Mouse (Mus musculus): ENCODE results near the gene Gm29609.
A peak's percentile ranks its signal among the peaks of the same experiment; 100 is the strongest.

The Gm29609 gene

GRCm38 (mm10) chr5:31138968-31139425, 40.7 kb downstream of the Gm29609 start:
- peak; percentile 84 for DNase-seq (ENCODE audit: low read depth, low spot score)

- DNase-seq (ENCODE audit: low read depth, low spot score), result peak; percentile 69
These were observed 41.3 kb downstream of the Gm29609 start, which contains the start of gene Ucn for GRCm38 (mm10) chr5:31138241-31138967. Gene Ucn (minus strand): TSS chr5:31138829.

DNA sequence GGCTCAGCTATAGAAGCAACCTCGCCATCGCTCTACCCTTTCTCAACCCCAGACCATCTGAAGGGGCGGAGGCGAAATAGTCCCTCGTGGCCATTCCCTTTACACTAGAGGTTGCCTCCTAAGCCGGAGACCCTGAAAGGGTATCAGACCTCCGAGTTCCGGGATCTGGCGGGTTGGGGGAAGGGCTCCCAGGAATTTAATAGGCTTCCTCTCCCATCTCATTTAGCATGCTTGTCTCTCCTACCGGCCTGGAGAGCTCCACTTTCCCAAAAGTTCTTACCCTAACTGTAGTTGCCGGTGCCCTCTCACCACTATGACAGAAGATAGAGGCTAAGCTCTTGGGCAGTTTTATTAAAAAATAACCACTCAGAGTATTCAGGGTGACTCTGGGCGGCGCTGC, 42.1 kb downstream of the Gm29609 start:
- DNase-seq (ENCODE audit: low read depth, low spot score), result peak; percentile 52

DNA sequence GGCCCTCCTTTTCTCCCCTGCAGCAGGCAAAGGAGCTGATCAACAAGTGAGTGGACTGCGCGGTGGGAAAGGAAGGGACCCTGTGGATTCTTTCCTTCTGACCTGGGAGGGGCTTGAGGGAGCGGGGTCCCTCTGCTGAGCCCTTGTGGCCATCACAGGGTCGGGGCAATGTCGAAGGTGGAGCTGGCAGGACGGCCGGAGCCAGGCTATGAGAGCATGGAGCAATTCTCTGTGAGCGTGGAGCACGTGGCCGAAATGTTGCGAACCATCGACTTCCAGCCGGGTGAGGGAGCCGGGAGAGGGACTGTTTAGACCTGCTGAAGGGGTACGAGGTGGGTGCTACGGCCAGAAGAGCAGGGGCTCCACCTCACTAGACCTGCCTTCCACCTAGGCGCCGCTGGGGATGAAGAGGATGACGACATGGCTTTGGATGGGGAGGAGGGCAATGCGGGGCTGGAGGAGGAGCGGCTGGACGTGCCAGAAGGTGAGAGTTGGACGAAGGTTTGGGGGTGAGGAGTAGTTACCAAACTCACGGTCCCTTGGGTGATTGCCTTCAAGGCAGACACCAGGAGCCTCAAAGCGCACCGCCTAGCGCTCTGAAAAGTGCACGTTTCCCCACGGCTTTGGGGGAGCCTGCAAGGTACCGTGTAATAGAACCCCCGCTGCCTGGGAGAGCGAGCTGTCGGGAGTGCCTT, 42.8 kb downstream of the Gm29609 start:
- DNase-seq (ENCODE audit: low read depth, low spot score), result peak; percentile 43

GRCm38 (mm10) chr5:31126050-31126449, 53.7 kb downstream of the Gm29609 start:
- peak; percentile 45 for DNase-seq (ENCODE audit: low read depth, low spot score)

DNA sequence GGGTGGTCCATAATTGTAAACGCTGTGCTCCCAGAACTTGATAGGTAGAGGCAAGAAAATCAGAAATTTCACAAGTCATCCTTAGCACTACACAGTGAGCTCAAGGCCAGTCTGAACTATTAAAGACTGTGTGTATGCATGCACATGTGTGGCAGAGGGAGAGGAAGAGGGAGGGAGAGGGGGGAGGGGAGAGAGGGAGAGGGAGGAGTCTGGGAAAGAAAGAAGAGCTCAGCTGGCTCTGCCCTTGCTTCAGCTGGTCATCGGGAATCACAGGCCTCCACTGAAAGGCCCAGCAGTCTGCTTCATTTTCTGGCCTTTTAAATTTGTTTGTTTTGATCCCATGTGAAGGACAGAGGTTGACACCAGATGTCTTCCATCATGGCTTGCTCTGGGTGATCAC, 56.2 kb downstream of the Gm29609 start:
- DNase-seq (ENCODE audit: low read depth, low spot score), result no peak

DNA sequence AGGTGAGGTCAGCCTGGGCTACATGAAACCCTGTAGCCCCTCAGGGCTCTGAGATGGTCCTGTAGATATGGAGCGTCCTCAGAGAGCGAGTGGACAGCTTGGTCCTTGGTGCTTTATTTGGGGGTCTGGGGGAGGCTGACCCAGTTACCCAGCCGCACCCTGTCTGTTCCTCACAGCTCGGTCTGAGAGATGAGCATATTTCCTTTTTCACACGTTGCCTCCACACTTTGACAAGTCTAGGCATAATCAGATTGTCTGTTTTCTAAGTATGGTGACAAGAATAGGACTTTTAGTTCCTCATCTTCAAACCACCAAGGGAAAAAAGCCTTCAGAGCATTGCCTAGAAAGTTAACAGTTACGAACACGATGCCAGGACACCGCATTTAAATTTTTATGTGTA, 58.6 kb downstream of the Gm29609 start:
- no peak for DNase-seq (ENCODE audit: low read depth, low spot score)

DNA sequence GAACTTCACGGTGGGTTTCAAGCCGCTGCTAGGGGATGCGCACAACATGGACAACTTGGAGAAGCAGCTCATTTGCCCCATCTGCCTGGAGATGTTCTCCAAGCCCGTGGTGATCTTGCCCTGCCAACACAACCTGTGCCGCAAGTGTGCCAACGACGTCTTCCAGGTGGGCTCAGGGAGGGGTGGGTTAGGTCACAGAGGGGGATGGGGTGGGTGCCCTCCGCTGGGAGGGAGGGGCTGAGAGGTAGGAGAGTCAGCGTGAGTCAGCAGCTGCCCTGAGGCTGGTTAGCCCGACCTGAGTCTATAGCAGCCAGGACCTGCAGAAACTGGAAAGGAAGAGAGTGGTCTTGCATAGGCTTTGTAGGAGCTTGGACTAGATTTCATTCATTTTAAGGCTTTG, 62.8 kb downstream of the Gm29609 start:
- peak; percentile 61 for DNase-seq (ENCODE audit: low read depth, low spot score)

- DNase-seq (ENCODE audit: low read depth, low spot score), result no peak
These were observed 63.4 kb downstream of the Gm29609 start, which contains the start of gene Trim54 for GRCm38 (mm10) chr5:31116354-31116753. Gene Trim54 (plus strand): TSS chr5:31116712.

GRCm38 (mm10) chr5:31110781-31111180, 68.9 kb downstream of the Gm29609 start:
- peak; percentile 59 for DNase-seq (ENCODE audit: low read depth, low spot score)

- DNase-seq (ENCODE audit: low read depth, low spot score), result peak; percentile 57
These were observed 71.7 kb downstream of the Gm29609 start, which contains the start of gene Slc30a3 for GRCm38 (mm10) chr5:31108000-31108490. Gene Slc30a3 (minus strand): TSS chr5:31108237.

- DNase-seq (ENCODE audit: low read depth, low spot score), result no peak
These were observed 73.8 kb downstream of the Gm29609 start, which contains the start of gene Dnajc5g for GRCm38 (mm10) chr5:31105814-31106335. Gene Dnajc5g (plus strand): TSS chr5:31106285.

- no peak for DNase-seq (ENCODE audit: low read depth, low spot score)
These were observed 83.8 kb downstream of the Gm29609 start for GRCm38 (mm10) chr5:31095711-31096480.

DNA sequence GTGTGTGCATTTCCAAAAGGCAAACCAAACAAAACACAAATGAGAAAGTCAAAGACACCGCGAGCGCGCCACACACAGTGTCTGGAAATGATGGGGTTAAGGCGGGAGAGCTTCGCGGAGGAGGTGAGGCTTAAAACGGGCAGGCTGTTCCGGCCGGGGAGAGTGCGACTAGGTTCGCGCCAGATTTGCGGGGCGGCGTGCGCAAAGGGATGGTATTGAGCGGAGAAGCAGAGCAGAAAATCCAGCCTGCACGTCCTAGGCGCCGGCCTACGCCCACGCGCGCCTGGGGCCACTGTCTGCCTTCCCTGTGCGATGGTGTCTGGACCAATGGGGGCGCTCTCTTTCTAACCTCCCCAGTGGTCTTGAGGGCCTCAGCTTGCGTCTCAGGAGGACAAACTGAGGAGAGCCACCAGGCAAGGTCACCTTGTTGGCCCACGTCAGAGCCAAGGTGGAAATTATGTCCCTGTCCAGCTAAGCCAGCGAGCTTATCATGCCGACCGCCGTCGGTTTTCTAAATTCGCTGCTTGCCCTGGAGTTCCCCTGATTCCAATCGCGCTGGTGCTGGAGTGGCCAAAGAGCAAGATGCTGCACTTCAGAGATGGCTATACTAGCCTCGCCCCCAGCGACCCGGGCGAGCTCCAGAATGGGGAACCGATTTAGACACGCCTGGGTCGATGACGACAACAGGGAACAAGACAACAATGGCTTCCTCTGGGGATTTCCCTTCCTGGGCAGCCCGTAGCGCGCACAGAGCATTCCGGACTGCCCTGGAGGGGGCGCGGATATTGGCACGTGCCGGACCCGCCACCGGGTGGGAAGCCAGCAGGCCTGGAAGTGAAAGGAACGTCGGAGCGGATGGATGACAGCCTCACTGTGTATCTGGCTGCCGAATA, 84.7 kb downstream of the Gm29609 start:
- peak; percentile 79 for DNase-seq (ENCODE audit: low read depth, low spot score)
